Mouse (Mus musculus): Measurements from ENCODE around the gene Ifnl3.

Ifnl3 gene

GRCm38 (mm10) chr7:28546649-28547048 lies 24.0 kb downstream of the Ifnl3 start:
- DNase-seq (ENCODE audit: low spot score in 2 of 2), result no peak

GRCm38 (mm10) chr7:28547154-28547553 lies 24.5 kb downstream of the Ifnl3 start, which contains the start of gene Nccrp1:
TSS of gene Nccrp1 (minus strand) at chr7:28547254.
- no peak for DNase-seq (ENCODE audit: low spot score in 2 of 2)

- no peak for DNase-seq (ENCODE audit: low spot score in 2 of 2)
Measured at GRCm38 (mm10) chr7:28547628-28548027, 25.0 kb downstream of the Ifnl3 start.

GRCm38 (mm10) chr7:28553076-28553475 lies 30.4 kb downstream of the Ifnl3 start:
- DNase-seq (ENCODE audit: low spot score in 2 of 2), result no peak

GRCm38 (mm10) chr7:28555939-28556535 lies 33.4 kb downstream of the Ifnl3 start:
- DNase-seq (ENCODE audit: low spot score in 2 of 2), result no peak

- no peak for DNase-seq (ENCODE audit: low spot score in 2 of 2)
Measured at GRCm38 (mm10) chr7:28557069-28557468, 34.4 kb downstream of the Ifnl3 start.

GRCm38 (mm10) chr7:28557708-28558107 lies 35.1 kb downstream of the Ifnl3 start:
- DNase-seq (ENCODE audit: low spot score in 2 of 2), result no peak

- DNase-seq (ENCODE audit: low spot score in 2 of 2), result no peak
Measured at GRCm38 (mm10) chr7:28558486-28558885, 35.9 kb downstream of the Ifnl3 start.

- no peak for DNase-seq (ENCODE audit: low spot score in 2 of 2)
Measured at GRCm38 (mm10) chr7:28560856-28561255, 38.2 kb downstream of the Ifnl3 start.

- no peak for DNase-seq (ENCODE audit: low spot score in 2 of 2)
Measured at GRCm38 (mm10) chr7:28561967-28562366, 39.3 kb downstream of the Ifnl3 start.

GRCm38 (mm10) chr7:28562371-28562770 lies 39.7 kb downstream of the Ifnl3 start:
- DNase-seq (ENCODE audit: low spot score in 2 of 2), result no peak

GRCm38 (mm10) chr7:28562951-28563350 lies 40.3 kb downstream of the Ifnl3 start:
- no peak for DNase-seq (ENCODE audit: low spot score in 2 of 2)

GRCm38 (mm10) chr7:28565407-28565806 lies 42.8 kb downstream of the Ifnl3 start:
- no peak for DNase-seq (ENCODE audit: low spot score in 2 of 2)

GRCm38 (mm10) chr7:28567539-28567938 lies 44.9 kb downstream of the Ifnl3 start:
- no peak for DNase-seq (ENCODE audit: low spot score in 2 of 2)

- peak; percentile 59 to 64 for DNase-seq (ENCODE audit: low spot score in 2 of 2)
Measured at GRCm38 (mm10) chr7:28568253-28568652, 45.6 kb downstream of the Ifnl3 start.

GRCm38 (mm10) chr7:28570291-28570981 lies 47.8 kb downstream of the Ifnl3 start:
- DNase-seq (ENCODE audit: low spot score in 2 of 2), result no peak

GRCm38 (mm10) chr7:28570982-28571682 lies 48.5 kb downstream of the Ifnl3 start:
- no peak for DNase-seq (ENCODE audit: low spot score in 2 of 2)

GRCm38 (mm10) chr7:28572689-28573088 lies 50.1 kb downstream of the Ifnl3 start:
- DNase-seq (ENCODE audit: low spot score in 2 of 2), result no peak

- DNase-seq (ENCODE audit: low spot score in 2 of 2), result no peak
Measured at GRCm38 (mm10) chr7:28573236-28573635, 50.6 kb downstream of the Ifnl3 start.
